Mouse (Mus musculus) erythroblast, embryonic 14.5 days (primary cell): ENCODE measurements around the gene Glul. TPM values are rescaled to one million over a fixed set of nuclear protein-coding genes. Genes with fewer than 3 reads are reported as not detected.

Experiments used
- H3K27me3 ChIP-seq: 2 replicates; pipeline ENCODE4 v1.6.1; 2012; ENCODE audit warnings: inconsistent platforms; ENCODE audit not compliant: control insufficient read depth
- H3K36me3 ChIP-seq: 2 replicates; pipeline ENCODE4 v1.6.1; 2012; ENCODE audit warnings: mild to moderate bottlenecking, inconsistent platforms; ENCODE audit not compliant: control insufficient read depth
- H3K4me1 ChIP-seq: 2 replicates; pipeline ENCODE4 v1.6.1; 2012; ENCODE audit warnings: inconsistent platforms; ENCODE audit not compliant: control insufficient read depth
- H3K4me3 ChIP-seq: replicated peaks from 2 replicates; pipeline ENCODE3; 2012; ENCODE audit warnings: moderate library complexity, mild to moderate bottlenecking, inconsistent platforms
- H3K9me3 ChIP-seq: 2 replicates; pipeline ENCODE4 v1.6.1; 2012; ENCODE audit warnings: low read length, inconsistent platforms, mixed read lengths; ENCODE audit not compliant: control insufficient read depth
- GATA1 ChIP-seq: IDR thresholded peaks from 2 replicates; pipeline ENCODE4 v1.6.1; 2012; ENCODE audit warnings: low read length, inconsistent platforms, mixed read lengths
- TAL1 ChIP-seq: IDR thresholded peaks from 3 replicates; pipeline ENCODE4 v1.6.1; 2012; ENCODE audit warnings: low read length, inconsistent platforms, mixed read lengths
- polyA plus RNA-seq: library from polyadenylated mRNA; stranded (reverse); fragments of >175 nt; gene quantifications from 2 replicates; pipeline ENCODE4 v1.2.3, GENCODE M21; 2012

Gene Glul
- polyA plus RNA-seq, 1 experiment, result 13.8 TPM

GRCm38 (mm10) chr1:153908208-153908607 is 8.5 kb downstream of the Glul start:
- peaks cover 85% of the 10 kb centered on the region for H3K36me3 ChIP-seq
- no peaks in the 10 kb centered on the region for H3K27me3 ChIP-seq
- H3K4me1 ChIP-seq, result peaks cover 8% of the 10 kb centered on the region
- H3K4me3 ChIP-seq, result no peak overlapping the region
- H3K9me3 ChIP-seq, result no peaks in the 10 kb centered on the region
- TF ChIP-seq TAL1 (no peak), GATA1 (no peak)

GRCm38 (mm10) chr1:153908741-153909140 is 9.0 kb downstream of the Glul start:
- Histone ChIP-seq H3K9me3 (no peaks in the 10 kb centered on the region), H3K36me3 (peaks cover 79% of the 10 kb centered on the region), H3K27me3 (no peaks in the 10 kb centered on the region), H3K4me3 (no peak overlapping the region), H3K4me1 (peaks cover 8% of the 10 kb centered on the region)
- TF ChIP-seq TAL1 (no peak), GATA1 (no peak)

DNA sequence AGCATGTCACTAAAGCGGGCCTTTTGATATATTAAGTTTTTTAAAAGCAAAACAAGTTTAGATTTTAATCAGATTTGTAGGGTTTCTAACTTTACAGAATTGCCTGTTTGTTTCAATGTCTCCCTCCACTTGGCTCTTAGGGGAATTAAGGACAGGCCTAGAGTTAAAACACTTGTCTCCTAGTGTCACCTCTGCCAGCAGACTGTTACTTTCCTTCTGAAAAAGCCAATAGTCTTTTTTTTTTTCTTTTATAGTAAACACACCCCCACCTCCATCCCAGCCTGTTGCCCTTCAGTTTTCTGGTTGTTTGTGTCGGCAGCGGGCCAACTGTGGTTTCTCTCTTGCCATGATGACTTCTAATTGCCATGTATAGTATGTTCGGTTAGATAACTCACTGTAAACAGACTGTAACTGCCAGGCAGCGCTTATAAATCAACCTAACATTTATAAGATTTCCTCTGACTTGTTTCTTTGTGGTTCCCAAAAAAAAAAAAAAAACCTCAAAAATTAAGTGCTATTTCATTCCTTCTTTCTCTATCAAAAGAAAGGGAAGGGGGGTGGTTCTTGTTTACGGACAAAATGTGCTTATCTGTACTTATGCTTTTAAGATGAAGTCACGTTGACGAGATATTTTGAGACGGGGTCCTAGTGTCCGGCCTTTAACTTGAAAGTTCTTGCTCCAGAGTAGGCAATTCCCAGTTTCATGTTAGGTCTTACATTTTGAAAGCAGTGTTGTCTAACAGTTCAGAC is 9.6 kb downstream of the Glul start:
- no peaks in the 10 kb centered on the region for H3K27me3 ChIP-seq
- H3K4me3 ChIP-seq, result no peak overlapping the region
- H3K36me3 ChIP-seq, result peaks cover 73% of the 10 kb centered on the region
- no peaks in the 10 kb centered on the region for H3K9me3 ChIP-seq
- H3K4me1 ChIP-seq, result peaks cover 8% of the 10 kb centered on the region
- TF ChIP-seq TAL1 (no peak), GATA1 (no peak)

GRCm38 (mm10) chr1:153909963-153910291 is 10.2 kb downstream of the Glul start:
- H3K27me3 ChIP-seq, result no peaks in the 10 kb centered on the region
- H3K4me1 ChIP-seq, result peaks cover 7% of the 10 kb centered on the region
- no peak overlapping the region for H3K4me3 ChIP-seq
- no peaks in the 10 kb centered on the region for H3K9me3 ChIP-seq
- peaks cover 67% of the 10 kb centered on the region for H3K36me3 ChIP-seq
- TF ChIP-seq GATA1 (no peak), TAL1 (no peak)

DNA sequence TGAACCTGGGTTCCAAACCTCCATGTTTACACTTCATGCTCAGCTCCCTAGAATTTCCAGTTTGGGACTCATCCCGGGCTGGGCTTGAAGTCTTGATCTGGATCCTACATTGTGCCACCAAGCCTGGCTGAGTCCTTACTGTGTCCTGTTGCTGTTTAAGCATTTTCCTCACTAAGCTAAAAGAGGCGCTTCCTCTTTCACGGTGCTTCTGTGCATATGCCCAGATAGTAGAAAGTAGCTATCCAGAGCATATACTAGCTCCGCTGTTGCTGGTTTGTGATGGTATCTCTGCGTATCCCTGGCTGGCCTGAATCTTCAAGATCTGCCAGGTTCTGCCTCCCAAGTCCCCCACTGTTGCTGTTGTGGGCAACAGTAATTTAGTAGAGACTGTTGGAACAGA is 10.7 kb downstream of the Glul start:
- TF ChIP-seq GATA1, result no peak
- TF ChIP-seq TAL1, result no peak
- Histone ChIP-seq H3K4me1 (peaks cover 5% of the 10 kb centered on the region), H3K36me3 (peaks cover 62% of the 10 kb centered on the region), H3K4me3 (no peak overlapping the region), H3K9me3 (no peaks in the 10 kb centered on the region), H3K27me3 (no peaks in the 10 kb centered on the region)

DNA sequence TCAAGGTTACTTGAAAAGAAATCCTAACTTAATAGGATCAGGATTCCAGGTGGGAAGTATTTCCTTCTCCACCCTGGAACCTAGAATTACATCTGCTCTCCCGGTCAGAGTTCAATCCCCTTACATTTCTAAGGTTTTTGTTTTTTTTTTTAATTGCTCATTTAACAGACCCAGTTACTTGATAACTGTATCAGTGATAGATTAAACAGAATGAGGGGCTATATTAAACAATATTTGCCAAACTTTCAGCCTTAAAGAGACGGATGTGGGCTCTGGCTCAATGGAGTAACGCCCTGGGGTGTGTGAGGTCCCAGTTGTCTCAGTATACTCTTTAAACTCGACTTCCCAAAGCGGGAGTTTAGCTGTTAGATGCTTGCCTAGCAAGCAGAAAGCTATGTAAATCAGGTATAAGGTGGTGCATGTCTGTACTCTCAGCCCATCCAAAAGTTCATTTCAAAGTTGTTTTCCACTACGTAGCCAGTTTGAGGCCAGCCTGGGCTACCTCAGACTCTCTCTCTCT is 11.6 kb downstream of the Glul start:
- peaks cover 5% of the 10 kb centered on the region for H3K4me1 ChIP-seq
- H3K27me3 ChIP-seq, result no peaks in the 10 kb centered on the region
- H3K4me3 ChIP-seq, result no peak overlapping the region
- H3K36me3 ChIP-seq, result peaks cover 53% of the 10 kb centered on the region
- no peaks in the 10 kb centered on the region for H3K9me3 ChIP-seq
- TF ChIP-seq GATA1 (no peak), TAL1 (no peak)

DNA sequence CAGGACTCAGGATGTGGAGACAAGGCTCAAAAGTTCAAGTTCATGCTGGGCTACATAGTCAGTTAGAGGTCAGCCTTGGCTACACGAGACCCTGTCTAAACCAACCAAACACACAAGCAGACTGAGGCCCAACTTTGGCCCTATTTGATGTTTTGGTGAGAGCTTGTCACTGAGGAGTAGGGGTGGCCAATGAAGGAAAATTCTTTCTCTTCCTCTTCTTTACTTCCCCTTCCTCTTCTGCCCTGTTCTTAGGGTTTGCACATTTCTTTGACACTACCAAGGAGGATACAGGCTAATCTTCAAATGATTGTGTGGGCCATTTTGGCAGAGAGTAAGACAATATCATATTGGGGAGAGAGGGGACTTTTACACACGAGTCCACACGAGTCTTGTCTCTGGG is 14.1 kb downstream of the Glul start:
- Histone ChIP-seq H3K4me3 (no peak overlapping the region), H3K36me3 (peaks cover 28% of the 10 kb centered on the region), H3K27me3 (no peaks in the 10 kb centered on the region), H3K9me3 (no peaks in the 10 kb centered on the region), H3K4me1 (peaks cover 5% of the 10 kb centered on the region)
- TF ChIP-seq TAL1, result no peak
- no peak for TF ChIP-seq GATA1

DNA sequence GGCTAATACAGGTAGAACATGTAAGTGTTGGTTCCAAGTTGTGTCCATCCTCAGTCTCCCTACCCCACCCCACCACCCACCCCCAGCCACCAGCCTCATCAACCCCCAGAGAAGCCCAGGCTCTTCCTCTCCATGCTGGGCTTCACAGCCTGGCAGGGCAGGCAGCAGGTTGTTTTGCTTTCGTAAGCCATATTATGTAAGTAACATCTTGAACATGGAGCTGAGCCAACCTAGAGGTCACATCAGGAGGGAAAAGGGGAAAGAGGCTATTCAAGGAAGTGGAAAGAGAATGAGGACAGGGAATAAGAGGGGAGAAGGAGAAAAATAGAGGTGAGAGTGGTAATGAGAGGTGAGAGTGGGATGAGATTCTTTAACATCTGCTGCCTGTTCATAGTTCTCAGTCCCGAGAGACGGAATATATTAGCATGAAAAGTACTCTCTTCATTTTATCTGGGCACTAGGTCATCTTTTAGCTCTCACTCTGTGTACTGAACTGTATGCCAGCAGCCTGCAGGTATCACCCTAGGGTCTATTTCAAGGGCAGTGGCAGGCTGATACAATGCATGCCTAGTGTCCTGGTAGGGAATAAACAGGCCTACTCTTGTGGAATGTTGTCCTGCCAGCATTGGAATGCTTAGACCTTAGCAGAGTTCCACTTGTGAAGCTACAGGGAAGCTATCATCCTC is 18.9 kb downstream of the Glul start:
- Histone ChIP-seq H3K4me3 (no peak overlapping the region), H3K36me3 (no peaks in the 10 kb centered on the region), H3K9me3 (no peaks in the 10 kb centered on the region), H3K4me1 (no peaks in the 10 kb centered on the region), H3K27me3 (no peaks in the 10 kb centered on the region)
- TF ChIP-seq TAL1 (no peak), GATA1 (no peak)

GRCm38 (mm10) chr1:153921642-153922041 is 21.9 kb downstream of the Glul start:
- TF ChIP-seq TAL1 (no peak), GATA1 (no peak)
- Histone ChIP-seq H3K4me1 (no peaks in the 10 kb centered on the region), H3K27me3 (no peaks in the 10 kb centered on the region), H3K9me3 (no peaks in the 10 kb centered on the region), H3K36me3 (no peaks in the 10 kb centered on the region), H3K4me3 (no peak overlapping the region)
